Mouse (Mus musculus): ENCODE data around the gene Xpo5.

DNA sequence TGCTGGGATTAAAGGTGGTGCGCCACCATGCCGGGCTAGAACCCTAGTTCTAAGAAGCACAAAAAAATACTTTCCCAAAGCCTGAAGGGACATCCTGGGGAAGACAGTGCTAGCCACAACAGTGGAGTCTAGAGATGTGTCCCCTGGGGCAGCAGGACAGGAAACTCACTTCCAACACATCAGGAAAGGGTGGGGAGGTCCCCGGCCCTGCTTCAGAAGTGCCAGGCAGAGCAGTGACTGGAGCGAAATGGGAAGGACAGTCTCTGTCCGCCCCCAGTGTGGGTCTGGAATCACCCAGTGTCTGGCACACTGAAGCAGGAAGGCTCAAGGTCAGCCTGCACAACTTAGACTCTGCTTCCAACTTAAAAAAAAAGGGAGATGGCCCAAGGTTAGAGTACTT lies 70.1 kb downstream of the Xpo5 start:
- no peak for TF ChIP-seq CTCF (conservative IDR thresholded peaks at IDR 0.05 in 1 of 2, IDR thresholded peaks at IDR 0.05 in 1 of 2; ENCODE audit: low read depth in 2 of 2, low read length in 2 of 2)
- TF ChIP-seq MAX (IDR thresholded peaks at IDR 0.05; ENCODE audit: low read length): no peak
- no peak for TF ChIP-seq NELFE (IDR thresholded peaks at IDR 0.05; ENCODE audit: low read depth, low read length)
- no peak for TF ChIP-seq ZNF384 (IDR thresholded peaks at IDR 0.05; ENCODE audit: low read depth, low read length)
- no peak for TF ChIP-seq POLR2A (IDR thresholded peaks at IDR 0.05; ENCODE audit: low read depth, low read length)
- no peak for TF ChIP-seq HCFC1 (IDR thresholded peaks at IDR 0.05; ENCODE audit: low read depth, low read length)
- no peak for TF ChIP-seq MAZ (IDR thresholded peaks at IDR 0.05; ENCODE audit: low read depth, low read length)

All from CH12.LX (cell line).